Mouse (Mus musculus) embryonic facial prominence, embryonic 13.5 days (tissue): ENCODE measurements around the gene Lats1. TPM values are rescaled to one million over a fixed set of nuclear protein-coding genes. Genes with fewer than 3 reads are reported as not detected.
"Not testable (repeated sequence)": the region's sequence is repeated elsewhere in the genome, so short reads cannot be mapped to it uniquely, and the experiment has no call there.

Experiments
- ATAC-seq: fragments of 200-750 bp; cut with Nextera tagmentation; 2 replicates; pipeline ENCODE4 v1.8.0; 2017; ENCODE audit warnings: low read depth; ENCODE audit not compliant: insufficient number of reproducible peaks, insufficient read depth, low FRiP score, low TSS enrichment
- H3K27ac ChIP-seq: fragments of 300-500 bp; sonication (generic); 2 replicates; pipeline ENCODE4 v1.5.1; 2015; ENCODE audit warnings: moderate library complexity, mild to moderate bottlenecking, inconsistent platforms
- H3K27me3 ChIP-seq: fragments of 300-500 bp; sonication (generic); 2 replicates; pipeline ENCODE4 v1.6.1; 2015; ENCODE audit warnings: mild to moderate bottlenecking, inconsistent platforms
- H3K36me3 ChIP-seq: fragments of 300-500 bp; sonication (generic); 2 replicates; pipeline ENCODE4 v1.6.1; 2015; ENCODE audit warnings: mild to moderate bottlenecking, inconsistent platforms
- H3K4me1 ChIP-seq: fragments of 300-500 bp; sonication (generic); 2 replicates; pipeline ENCODE4 v1.6.1; 2015; ENCODE audit warnings: inconsistent platforms
- H3K4me2 ChIP-seq: fragments of 300-500 bp; sonication (generic); 2 replicates; pipeline ENCODE4 v1.6.1; 2015; ENCODE audit warnings: moderate library complexity, mild to moderate bottlenecking, inconsistent platforms
- H3K4me3 ChIP-seq: fragments of 300-500 bp; sonication (generic); 2 replicates; pipeline ENCODE4 v1.5.1; 2015; ENCODE audit warnings: mild to moderate bottlenecking, inconsistent platforms
- H3K9ac ChIP-seq: fragments of 300-500 bp; sonication (generic); 2 replicates; pipeline ENCODE4 v1.6.1; 2015; ENCODE audit warnings: mild to moderate bottlenecking, inconsistent platforms
- H3K9me3 ChIP-seq: fragments of 300-500 bp; sonication (generic); 2 replicates; pipeline ENCODE4 v1.6.1; 2016; ENCODE audit warnings: inconsistent platforms
- WGBS: fragments of 180-500 bp; shearing (Covaris S2); methylation state at CpG from one replicate; pipeline ENCODE4 v1.1.7; 2015; ENCODE audit warnings: mixed read lengths; 5-methylcytosine and 5-hydroxymethylcytosine counted together
- polyA plus RNA-seq: library from polyadenylated mRNA; unstranded; fragments of >200 nt; fragmentation: Nextera tagmentation; extraction: Ambion mirVana; gene quantifications from 2 replicates; pipeline ENCODE4 v1.2.1, GENCODE M21; 2015

The Lats1 gene
- polyA plus RNA-seq, 1 experiment from 2014 or later, result 8.3 TPM

DNA sequence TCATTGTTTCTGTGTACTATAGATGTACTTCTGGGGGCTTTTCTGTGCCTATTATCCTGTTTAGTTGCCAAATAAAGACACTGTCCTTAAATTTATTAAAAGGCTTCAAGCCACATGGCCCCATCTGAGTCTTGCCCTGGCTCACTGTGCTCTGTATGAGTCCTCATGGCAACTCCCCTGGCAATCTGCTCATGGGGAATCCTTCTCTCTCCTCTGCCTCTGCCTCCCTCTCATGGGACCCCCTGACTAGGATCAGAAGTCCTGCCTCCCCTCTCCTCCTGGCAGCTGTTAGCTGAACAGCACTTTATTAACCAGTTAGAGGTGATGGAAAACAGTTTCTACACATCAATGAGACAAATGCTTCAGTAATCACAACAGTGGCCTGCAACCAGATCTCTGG is 50.6 kb downstream of the Lats1 start:
- Histone ChIP-seq H3K9ac (no peak overlapping the region), H3K9me3 (no peaks in the 10 kb centered on the region), H3K4me3 (no peak overlapping the region), H3K27me3 (no peaks in the 10 kb centered on the region), H3K4me2 (no peak overlapping the region), H3K27ac (no peak overlapping the region), H3K36me3 (no peaks in the 10 kb centered on the region), H3K4me1 (peaks cover 9% of the 10 kb centered on the region)
- ATAC-seq, result no peak

DNA sequence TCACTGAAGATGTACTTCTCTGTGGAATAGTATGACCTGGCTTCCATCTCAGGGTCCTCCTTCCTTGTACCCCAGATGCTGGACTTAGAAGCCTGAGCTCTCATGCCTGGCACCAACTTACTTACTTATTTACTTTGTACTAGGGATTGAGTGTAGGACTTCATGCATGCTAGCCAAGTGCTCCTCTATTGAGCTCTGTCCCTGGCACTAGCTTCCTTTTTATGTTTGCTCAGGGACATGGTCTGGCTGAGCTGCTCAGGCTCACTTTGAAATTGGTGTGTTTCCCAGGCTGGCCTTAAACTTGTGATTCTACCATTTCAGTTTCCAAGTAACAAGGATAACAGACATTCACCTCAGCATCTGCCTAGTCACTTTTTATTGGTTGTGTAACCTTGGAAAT is 56.1 kb downstream of the Lats1 start:
- no peaks in the 10 kb centered on the region for H3K27me3 ChIP-seq
- H3K4me3 ChIP-seq, result no peak overlapping the region
- no peak for ATAC-seq
- H3K36me3 ChIP-seq, result peaks cover 10% of the 10 kb centered on the region
- no peaks in the 10 kb centered on the region for H3K9me3 ChIP-seq
- no peaks in the 10 kb centered on the region for H3K4me1 ChIP-seq
- no peak overlapping the region for H3K4me2 ChIP-seq
- H3K9ac ChIP-seq, result no peak overlapping the region
- no peak overlapping the region for H3K27ac ChIP-seq

DNA sequence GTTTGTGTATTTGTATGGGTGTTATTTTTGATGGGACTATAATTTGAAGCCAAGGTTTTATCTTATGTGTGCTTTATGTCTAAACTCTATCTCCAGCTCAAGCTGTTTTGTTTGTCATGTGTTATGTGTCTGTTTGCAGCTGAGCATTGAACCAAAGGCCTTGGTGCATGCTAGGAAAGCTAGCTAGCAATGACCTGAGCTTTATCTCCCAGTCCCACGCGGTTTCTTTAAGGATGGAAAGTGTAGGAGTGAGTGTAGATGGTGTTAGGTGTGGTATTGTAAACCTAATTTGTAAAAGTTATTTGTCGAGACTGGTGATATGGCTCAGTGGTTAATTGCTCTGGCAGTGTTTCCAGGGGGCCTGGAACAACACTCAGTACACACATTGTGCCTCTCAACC is 56.9 kb downstream of the Lats1 start:
- Histone ChIP-seq H3K9me3 (no peaks in the 10 kb centered on the region), H3K36me3 (peaks cover 16% of the 10 kb centered on the region), H3K27ac (no peak overlapping the region), H3K27me3 (no peaks in the 10 kb centered on the region), H3K4me3 (no peak overlapping the region), H3K9ac (no peak overlapping the region), H3K4me1 (no peaks in the 10 kb centered on the region), H3K4me2 (no peak overlapping the region)
- WGBS, result 83% methylated on average over 3 of the region's 3 CpGs
- ATAC-seq, result no peak

DNA sequence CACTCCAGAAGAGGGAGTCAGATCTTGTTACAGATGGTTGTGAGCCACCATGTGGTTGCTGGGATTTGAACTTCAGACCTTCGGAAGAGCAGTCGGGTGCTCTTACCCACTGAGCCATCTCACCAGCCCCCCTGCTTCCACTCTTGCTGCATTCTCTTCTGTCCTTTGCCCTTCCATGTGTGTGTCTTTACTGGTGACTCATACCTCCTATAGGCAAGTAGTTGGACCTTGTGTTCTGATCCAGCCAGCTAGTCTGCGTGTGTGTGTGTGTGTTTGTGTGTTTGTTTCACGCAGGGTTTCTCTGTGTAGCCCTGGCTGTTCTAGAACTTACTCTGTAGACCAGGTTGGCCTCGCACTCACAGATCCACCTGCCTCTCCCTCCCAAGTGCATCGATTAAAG is 64.5 kb downstream of the Lats1 start:
- H3K9me3 ChIP-seq, ATAC-seq, H3K27me3 ChIP-seq, H3K27ac ChIP-seq, H3K4me3 ChIP-seq, H3K4me2 ChIP-seq, H3K4me1 ChIP-seq, H3K9ac ChIP-seq: not testable (repeated sequence)
- 93% methylated on average over 6 of the region's 6 CpGs for WGBS
- peaks cover 71% of the 10 kb centered on the region for H3K36me3 ChIP-seq

DNA sequence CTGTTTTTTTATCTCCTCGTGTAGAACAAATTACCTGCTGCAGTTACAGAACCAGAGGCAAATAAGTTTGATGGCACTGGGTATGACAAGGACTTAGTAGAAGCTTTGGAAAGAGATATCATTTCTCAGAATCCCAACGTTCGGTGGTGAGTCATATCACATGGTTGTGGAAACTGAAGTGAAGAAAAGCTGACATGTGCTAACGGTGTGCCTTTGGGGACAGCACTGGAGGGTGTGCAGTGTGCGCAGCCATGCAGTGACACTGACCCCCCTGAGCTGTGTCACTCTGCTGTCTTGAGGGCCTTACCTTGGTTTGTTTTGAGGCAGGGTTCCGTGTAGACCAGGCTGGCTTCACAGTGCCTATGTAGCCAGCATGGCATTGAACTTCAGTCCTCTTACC is 67.7 kb downstream of the Lats1 start:
- H3K36me3 ChIP-seq, result peaks cover 70% of the 10 kb centered on the region
- no peak overlapping the region for H3K27ac ChIP-seq
- no peak overlapping the region for H3K9ac ChIP-seq
- H3K4me1 ChIP-seq, result no peaks in the 10 kb centered on the region
- no peaks in the 10 kb centered on the region for H3K27me3 ChIP-seq
- WGBS, result 92% methylated on average over 6 of the region's 6 CpGs
- no peaks in the 10 kb centered on the region for H3K9me3 ChIP-seq
- ATAC-seq, result no peak
- H3K4me2 ChIP-seq, result no peak overlapping the region
- no peak overlapping the region for H3K4me3 ChIP-seq

DNA sequence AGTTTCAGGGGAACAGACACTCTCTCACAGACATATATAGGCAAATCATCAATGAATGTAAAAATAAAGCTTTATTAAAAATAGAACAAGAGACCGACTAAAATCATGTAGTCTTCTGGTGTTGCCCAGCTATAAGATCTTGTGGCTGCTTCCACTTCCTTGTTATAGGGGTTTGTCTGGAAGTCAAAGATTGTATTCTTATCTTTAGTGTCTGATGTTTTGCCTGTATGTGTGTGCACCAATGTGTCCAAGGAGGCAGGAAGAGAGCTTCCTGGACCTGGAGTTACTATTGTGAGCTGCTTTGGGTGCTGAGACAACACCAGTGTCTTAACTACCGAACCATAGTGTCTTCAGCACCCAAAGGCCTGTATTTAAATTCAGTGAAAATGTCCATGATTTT is 76.5 kb downstream of the Lats1 start:
- Histone ChIP-seq H3K9me3 (no peaks in the 10 kb centered on the region), H3K9ac (no peak overlapping the region), H3K4me2 (no peak overlapping the region), H3K27me3 (no peaks in the 10 kb centered on the region), H3K4me1 (no peaks in the 10 kb centered on the region), H3K27ac (no peak overlapping the region), H3K36me3 (peaks cover 80% of the 10 kb centered on the region), H3K4me3 (no peak overlapping the region)
- ATAC-seq, result no peak
- 93% methylated on average over 2 of the region's 2 CpGs for WGBS

Other genes starting within 250 kb of the Lats1 start
- gene Ulbp1, start 207.6 kb upstream of the Lats1 start, polyA plus RNA-seq, result 1.5 and 2.4 TPM in 2 replicates
- gene Lrp11, start 91.4 kb upstream of the Lats1 start, polyA plus RNA-seq, result 2.4 and 2.6 TPM in 2 replicates
- gene Nup43, start 13.7 kb upstream of the Lats1 start, polyA plus RNA-seq, result 60.8 and 67.2 TPM in 2 replicates
- gene Pcmt1, start 78 bp upstream of the Lats1 start, polyA plus RNA-seq, result 126 and 135 TPM in 2 replicates
- 62.4 and 66.4 TPM in 2 replicates for gene Katna1, start 44.8 kb downstream of the Lats1 start, polyA plus RNA-seq
- gene Ginm1, start 111.6 kb downstream of the Lats1 start, polyA plus RNA-seq, result 75.7 and 86.2 TPM in 2 replicates
- gene Ppil4, start 111.7 kb downstream of the Lats1 start, polyA plus RNA-seq, result 44.0 and 52.2 TPM in 2 replicates
- gene Zc3h12d, start 151.3 kb downstream of the Lats1 start, polyA plus RNA-seq, result 0.13 and 0.18 TPM in 2 replicates